Mouse (Mus musculus) frontal cortex, postnatal 14 days (tissue): Measurements from ENCODE around the gene Gm11032.
"Not testable (repeated sequence)": the region's sequence is repeated elsewhere in the genome, so short reads cannot be mapped to it uniquely, and the experiment has no call there.

Experiments used
- DNase-seq, 2 experiments: peaks; one replicate each; pipeline ENCODE4 v3.0.0; 2022; ENCODE audit warnings: low spot score in 2 of 2

Gm11032 gene

DNA sequence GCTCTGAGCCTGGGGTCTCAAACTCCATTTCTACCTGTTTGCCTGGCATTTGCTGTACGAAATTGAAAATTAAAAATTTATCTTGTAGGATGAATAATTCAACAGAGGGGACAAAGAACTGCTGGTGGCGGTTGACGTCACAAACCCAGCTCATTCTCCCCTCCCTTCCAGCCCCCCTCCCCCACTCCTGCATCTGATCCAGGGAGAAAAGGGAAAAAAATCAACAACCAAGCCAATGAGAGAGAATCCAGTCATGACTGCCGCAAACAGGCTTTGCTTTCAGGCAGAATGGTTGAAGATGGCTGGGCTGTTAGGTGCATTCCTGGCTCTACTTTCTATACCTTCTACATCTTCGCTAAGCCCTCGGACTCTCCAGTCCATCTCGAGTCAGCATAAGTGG is 6.1 kb downstream of the Gm11032 start:
- no peak for DNase-seq

DNA sequence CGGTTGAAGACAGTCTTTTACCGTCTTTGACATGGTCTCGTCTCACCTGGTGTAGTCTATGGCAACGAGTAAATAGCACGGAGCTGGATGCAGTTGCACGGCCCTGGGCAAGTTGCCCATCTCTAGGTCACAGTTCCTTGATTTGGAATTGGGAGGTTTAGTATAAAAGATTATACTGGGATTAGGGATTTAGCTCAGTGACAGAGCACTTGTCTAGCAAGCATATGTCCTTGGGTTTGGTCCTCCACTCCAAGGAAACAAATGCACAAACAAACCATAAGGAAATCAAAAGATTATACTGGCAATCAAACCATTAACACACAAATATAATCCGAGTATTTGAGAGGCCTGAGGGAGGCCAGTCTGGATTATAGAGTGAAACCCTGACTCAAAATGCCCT is 7.8 kb downstream of the Gm11032 start:
- DNase-seq: no peak

DNA sequence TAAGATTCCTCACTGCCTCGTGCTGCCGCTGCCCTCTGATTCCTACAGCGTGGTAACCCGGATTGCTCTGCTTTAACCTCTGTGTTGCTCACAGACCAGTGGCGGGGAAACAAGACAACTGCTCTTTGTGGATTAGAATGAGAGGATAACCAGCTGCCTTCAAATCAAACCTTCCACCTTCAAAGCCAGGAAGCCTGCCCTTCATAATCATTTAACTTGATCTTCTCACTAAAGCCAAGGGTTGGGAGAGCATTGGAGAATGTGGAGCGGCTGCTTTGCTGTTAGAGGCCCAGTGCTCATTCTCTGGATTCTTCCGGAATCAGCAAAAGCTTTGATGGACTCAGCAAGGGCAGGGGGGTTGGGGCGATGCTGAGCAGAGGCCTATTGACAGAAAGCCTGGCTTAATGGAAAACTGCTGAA is 10.0 kb downstream of the Gm11032 start:
- no peak for DNase-seq

DNA sequence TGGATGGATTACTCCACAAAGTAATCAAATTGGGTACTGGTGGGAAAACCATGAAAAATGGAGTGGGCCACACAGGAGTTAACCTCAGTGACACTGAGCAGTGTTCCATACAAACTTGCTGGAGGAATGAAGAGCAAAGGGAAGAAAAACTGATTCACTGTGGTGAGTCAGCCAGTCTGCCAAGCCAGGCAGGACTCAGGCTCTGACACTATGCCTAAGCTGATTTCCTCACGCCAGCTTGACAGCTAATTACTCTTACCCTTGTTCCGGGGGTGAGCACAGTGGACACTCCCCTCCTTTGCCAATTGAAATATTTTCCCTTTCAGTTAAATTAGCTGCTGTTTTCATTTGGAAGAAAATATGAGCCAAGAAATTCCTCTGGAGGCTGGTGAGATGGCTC is 13.6 kb downstream of the Gm11032 start:
- DNase-seq: no peak

DNA sequence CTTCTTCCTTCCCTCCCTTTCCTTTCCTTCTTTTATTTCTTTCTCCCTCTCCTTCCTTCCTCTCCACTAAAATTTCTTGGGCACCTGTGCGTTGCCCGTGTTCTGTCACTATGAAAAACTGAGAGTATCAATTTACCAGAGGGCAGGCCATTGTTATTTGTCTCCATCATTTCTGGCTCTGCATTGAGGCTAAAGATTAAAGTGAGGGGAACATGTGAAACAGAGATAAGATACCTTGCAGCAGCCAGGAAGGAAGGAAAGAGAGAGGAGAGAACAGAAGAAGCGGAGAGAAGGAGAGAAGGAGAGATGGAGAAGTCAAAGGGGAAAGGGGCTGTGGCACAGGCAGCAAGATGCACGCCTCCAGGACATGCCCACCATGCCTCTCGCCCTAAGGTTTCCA is 14.5 kb downstream of the Gm11032 start:
- no peak for DNase-seq

DNA sequence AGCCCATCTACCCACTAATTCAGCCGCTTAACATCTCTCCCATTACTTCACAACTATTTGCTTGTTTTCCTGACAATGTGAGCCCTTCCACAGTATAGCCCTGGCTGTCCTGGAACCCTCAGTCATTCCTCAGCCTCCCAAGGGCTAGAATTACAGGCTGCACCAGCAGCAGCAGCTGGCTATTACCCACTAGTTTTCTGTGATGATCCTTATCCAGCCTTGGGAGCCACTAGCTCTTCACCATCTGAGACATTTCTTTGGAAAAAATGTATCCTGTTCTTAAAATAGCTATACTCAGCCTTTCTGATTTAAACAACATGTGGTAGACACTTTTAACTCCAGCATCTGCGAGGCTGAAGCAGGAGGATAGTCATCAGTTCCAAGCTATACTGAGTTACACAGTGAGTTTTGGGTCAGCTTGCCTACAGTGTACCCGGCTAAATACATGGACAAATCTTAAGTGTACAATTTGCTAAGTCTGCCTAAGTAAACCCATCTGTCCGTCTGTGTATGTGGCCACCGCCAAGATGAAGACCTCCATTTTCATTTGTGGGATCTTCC is 17.0 kb downstream of the Gm11032 start:
- DNase-seq: no peak

DNA sequence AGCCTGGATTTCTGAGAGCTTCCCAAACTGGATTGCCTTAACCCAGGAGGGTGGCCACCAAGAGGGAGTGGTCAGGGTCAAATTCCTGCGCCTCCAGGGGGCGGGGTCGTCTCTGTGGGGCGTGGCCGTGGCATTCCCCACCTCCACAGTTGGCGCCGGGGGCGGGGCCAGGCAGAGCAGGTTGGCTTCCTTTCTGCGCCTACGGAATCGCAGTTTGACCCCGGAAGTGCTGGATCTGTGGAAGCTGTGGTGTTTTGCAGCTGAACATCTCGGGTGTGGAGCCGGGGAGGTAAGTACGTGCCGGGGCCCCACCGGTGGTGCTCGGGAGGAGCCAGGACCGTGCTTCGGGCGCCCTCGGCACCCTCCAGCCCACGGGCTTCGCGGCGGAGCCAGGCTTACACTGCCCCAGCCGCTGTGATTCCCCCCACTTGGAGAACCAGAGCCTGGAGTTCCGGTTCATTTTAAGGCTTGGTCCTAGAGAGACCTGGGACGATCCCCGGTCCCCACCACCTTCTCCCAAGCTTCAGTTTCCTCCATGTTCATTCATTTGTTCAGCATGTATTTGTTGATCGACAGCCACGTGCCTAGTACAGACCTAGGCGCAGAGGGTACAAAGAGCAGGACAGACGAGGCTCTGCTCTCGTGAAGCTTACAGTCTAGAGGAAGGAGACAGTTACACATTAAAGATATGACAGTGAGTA is 17.8 kb downstream of the Gm11032 start, which contains the start of gene Ascc2:
Gene Ascc2, plus strand, starts transcription at position 214 of the 701 bp plus-strand sequence.
- peak; percentile 73 to 84 for DNase-seq

DNA sequence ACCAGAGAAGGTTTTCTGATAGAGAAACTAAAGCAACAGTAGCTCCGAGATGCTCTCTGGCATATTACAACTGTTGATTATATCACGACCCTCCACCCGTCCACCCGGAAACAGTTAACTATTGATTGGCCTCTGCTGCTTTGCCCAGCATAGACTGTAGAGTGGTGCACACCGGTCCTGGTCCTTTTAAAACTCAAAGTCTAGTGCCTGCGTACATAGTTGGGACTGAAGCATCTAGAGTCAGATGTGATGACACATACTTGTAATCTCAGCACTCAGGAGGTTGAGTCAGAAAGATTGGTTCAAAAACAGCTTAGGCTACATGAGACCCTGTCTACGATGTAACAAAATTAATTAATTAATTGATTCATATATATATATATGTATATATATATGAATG is 18.4 kb downstream of the Gm11032 start:
- no peak for DNase-seq

DNA sequence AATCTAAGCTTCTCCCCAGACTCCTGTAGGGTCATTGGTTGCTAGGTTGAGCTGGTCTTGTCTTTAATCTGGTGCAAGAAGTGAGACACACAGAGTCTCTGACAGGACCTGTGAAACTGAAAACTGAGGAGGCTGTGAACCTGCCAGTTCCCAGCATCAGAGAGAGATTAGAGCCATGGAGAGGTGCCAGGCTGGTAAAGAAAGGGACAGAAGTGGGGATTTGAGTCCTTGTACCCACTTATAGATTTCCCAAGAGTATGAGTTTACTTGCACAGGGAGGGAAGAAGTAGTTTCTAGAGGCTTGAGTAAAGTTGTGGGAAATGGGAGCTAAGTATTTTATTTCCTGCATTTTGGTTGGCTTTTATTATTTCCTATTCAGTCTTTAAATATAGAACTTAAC is 21.3 kb downstream of the Gm11032 start:
- DNase-seq: no peak

DNA sequence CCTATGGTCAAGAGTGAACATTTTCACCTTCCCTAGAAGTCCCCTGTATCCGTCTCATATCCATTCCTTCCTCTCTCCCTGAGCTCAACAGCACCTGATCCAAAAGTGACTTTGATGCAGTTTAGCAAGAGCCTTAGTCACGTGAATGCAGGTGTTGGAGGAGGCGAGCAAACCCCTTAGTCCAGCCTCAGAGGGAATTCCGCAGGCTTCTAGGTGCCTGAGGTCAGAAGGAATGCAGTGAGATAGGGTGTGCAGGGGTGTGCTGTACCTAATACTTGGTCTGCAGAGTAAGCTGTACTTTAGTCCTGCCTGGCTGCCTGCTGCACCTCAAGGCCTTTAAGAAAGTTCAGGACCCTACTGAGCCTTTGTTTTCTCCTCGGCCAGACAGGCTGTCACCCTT is 23.9 kb downstream of the Gm11032 start:
- DNase-seq: no peak

DNA sequence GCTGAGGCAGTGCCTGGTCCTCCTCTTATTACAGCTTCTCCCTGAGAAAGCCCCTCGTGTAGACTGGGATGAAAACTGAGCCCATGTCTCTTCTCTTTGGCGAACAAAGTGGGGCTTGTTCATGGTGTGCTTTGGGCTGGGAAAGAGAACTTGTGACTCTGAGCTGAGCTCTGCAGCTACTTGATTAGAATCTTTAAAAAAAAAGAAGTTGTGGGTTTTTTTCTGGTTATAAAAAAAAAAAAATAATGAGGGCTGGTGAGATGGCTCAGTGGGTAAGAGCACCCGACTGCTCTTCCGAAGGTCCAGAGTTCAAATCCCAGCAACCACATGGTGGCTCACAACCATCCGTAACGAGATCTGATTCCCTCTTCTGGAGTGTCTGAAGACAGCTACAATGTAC is 25.3 kb downstream of the Gm11032 start:
- not testable (repeated sequence) for DNase-seq

DNA sequence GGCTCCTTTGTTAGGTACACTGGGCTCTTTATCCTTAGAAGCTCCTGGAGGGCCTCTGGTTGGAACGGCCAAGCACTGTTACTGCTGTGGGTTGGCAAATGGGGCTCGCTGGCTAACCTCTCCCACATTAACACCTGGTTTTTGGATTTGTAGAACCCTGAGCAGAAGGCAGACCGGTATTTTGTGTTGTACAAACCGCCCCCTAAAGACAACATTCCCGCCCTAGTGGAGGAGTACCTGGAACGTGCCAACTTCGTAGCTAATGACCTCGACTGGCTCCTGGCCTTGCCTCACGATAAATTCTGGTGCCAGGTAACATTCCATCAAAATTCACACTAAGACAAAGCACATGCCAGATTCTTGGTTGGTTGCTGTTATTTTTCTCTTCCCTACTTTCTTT is 26.5 kb downstream of the Gm11032 start:
- DNase-seq: no peak

DNA sequence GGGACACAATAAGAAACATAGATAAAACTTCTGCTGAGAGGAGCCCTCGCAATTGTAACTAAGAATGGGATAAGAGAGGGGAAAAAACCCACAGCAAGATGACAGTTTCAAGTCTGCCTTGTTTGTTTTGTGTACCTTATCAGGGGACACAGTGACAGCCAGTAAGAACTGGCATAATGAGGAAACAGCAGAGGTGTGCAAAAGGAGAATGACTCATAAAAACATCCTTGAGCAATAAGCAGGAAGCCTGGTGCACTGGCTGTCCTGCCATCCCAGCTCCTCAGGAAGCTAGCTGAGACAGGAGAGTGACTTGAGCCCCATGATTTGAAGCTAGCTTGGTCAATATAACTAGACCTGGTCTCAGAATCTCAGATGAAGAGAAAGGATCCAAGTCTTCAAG is 40.0 kb downstream of the Gm11032 start:
- no peak for DNase-seq

DNA sequence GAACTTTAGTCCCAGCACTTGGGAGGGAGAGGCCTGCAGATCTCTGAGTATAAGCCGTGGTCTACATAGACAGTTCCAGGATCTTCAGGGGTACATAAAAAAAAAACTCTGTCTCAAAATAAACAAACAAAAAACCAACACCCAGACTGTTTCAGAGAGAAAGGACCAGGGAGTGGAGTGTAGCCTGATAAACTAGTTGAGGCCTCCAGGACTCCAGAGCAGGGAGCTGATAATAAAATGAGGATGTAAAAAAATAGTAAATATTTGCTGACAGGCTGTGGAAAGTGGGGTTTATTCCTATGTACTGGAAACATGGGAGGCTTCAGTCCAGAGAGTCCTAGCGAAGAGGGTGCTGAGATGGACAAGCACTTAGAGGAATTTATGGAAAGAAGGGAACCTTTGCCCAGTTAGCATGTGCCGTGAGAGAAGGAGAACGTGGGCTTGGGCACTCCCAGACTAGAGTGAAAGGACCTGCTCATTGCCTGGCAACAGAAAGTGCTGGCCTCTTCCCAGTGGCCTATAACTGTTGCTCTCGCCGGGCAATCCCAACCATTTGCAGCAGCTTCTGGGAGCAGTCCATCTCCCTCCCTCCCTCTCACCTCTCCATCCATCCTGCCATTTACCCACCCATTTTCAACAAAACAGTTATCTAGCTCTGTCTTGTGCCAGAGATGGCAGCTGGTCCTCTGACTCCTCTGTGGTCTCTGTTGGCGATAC is 40.6 kb downstream of the Gm11032 start:
- no peak for DNase-seq

DNA sequence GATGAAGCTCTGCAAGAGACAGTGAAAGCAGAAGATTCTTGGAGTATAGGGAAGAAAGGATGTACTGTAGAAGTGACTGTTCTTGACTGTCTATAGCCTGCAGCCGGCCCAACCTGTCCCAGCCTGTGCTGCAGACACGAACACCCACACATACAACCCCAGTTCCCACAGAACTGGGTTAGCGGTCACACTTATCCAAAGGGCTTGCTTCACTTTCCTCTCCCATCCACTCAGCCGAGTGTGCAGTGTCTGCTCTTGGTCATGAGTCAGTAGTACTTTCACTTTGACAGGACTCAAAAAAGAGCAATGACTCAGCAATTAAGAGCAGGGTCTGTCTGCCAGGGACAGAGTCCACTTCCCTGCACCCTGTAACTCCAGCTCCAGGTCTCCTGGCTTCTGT is 41.5 kb downstream of the Gm11032 start:
- DNase-seq: no peak

DNA sequence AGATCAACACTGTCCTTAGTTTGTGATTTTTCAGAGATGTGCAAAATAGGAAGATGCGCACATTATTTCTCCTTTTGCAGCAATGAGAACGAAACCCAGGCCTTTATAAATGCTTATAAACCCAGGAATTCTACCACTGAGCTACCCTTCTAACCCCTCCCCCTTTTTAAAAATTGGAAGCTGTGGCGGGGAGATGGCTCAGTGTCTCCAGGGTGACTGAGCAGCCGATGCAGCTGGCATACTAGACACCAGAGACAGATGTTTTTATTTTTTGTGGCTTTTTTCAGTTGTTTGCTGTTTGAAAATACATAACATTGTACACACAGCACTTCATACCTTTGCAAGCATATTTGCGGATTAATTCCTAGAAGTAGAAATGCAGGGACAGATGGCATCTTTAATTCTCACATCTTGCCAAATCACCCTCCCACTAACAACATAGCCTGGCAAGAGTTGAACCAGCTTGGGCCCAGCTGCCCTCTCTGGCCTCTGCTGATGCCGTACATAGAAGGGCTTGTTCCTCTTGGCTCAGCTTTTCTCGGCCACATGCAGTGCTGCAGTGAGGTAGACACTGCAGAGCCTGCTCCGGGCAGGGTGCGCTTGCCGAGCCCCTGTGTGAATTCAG is 42.1 kb downstream of the Gm11032 start:
- DNase-seq: no peak

DNA sequence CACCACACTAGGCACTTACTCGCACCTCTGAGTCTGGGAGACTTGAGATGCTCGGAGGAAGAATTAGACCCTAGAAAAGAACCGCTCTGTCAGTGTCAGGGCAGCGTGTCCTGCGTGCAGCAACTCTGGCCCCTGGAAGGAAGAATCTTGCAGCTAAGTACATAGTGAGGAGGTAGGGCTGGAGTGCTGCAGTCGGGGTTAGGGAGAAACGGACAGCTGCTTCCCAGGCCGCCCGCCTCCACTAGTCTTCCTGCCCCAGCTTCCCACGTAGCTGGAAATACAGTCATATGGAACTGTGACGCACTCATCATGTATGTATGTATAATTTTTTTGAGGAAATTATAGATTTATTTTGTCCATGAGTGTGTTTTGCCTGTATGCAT is 42.6 kb downstream of the Gm11032 start:
- no peak for DNase-seq
